Mouse (Mus musculus) ES-E14 (cell line): Measurements from ENCODE around the gene Rabepk. TPM values are rescaled to one million over a fixed set of nuclear protein-coding genes. Genes with fewer than 3 reads are reported as not detected.
A peak's percentile ranks its signal among the peaks of the same experiment; 100 is the strongest.
"Not testable (repeated sequence)": the region's sequence is repeated elsewhere in the genome, so short reads cannot be mapped to it uniquely, and the experiment has no call there.

Experiments used
- DNase-seq: peaks from one replicate; pipeline ENCODE4 v3.0.0-alpha.2; 2013; ENCODE audit warnings: low read depth, low spot score
- H3K27ac ChIP-seq: 2 replicates; pipeline ENCODE4 v1.5.1; 2012; ENCODE audit warnings: low read depth, mild to moderate bottlenecking, low read length, moderate library complexity, mixed read lengths; ENCODE audit not compliant: poor library complexity, insufficient read depth, severe bottlenecking
- H3K36me3 ChIP-seq: 2 replicates; pipeline ENCODE4 v1.6.1; 2012; ENCODE audit warnings: mild to moderate bottlenecking, low read length, moderate library complexity, mixed read lengths; ENCODE audit not compliant: control insufficient read depth, poor library complexity, insufficient read depth, severe bottlenecking
- H3K4me1 ChIP-seq, 2 experiments: fragments of 150-350 bp in 1 of 2; sonication (generic) in 1 of 2; 2 replicates each; pipeline ENCODE4 v1.6.1; 2012; ENCODE audit warnings: low read length in 2 of 2, mild to moderate bottlenecking in 1 of 2, mixed read lengths in 1 of 2; ENCODE audit not compliant: control insufficient read depth in 2 of 2, insufficient read depth in 2 of 2, poor library complexity in 1 of 2
- H3K4me3 ChIP-seq, 2 experiments: fragments of 150-350 bp in 1 of 2; sonication (generic) in 1 of 2; 2 replicates each; pipeline ENCODE4 v1.5.1; 2012; ENCODE audit warnings: low read length in 2 of 2, low read depth in 1 of 2, mild to moderate bottlenecking in 1 of 2, mixed read lengths in 1 of 2; ENCODE audit not compliant: insufficient read depth in 1 of 2, poor library complexity in 1 of 2, severe bottlenecking in 1 of 2
- H3K9ac ChIP-seq: 2 replicates; pipeline ENCODE4 v1.6.1; 2012; ENCODE audit warnings: low read depth, mild to moderate bottlenecking, low read length, mixed read lengths; ENCODE audit not compliant: poor library complexity, insufficient read depth, severe bottlenecking
- H3K9me3 ChIP-seq: fragments of 150-350 bp; sonication (generic); 2 replicates; pipeline ENCODE4 v1.6.1; 2012; ENCODE audit warnings: low read depth, mild to moderate bottlenecking, low read length; ENCODE audit not compliant: control insufficient read depth, insufficient read depth
- CHD2 ChIP-seq: IDR thresholded peaks from 2 replicates; pipeline ENCODE4 v1.6.1; 2014; ENCODE audit warnings: mild to moderate bottlenecking, low read depth, low read length, inconsistent platforms
- HCFC1 ChIP-seq: IDR thresholded peaks from 2 replicates; pipeline ENCODE4 v1.6.1; 2012; ENCODE audit warnings: low read length, inconsistent platforms, borderline replicate concordance; ENCODE audit not compliant: insufficient read depth
- MAFK ChIP-seq: IDR thresholded peaks from 2 replicates; pipeline ENCODE4 v1.6.1; 2014; ENCODE audit warnings: mild to moderate bottlenecking, low read depth, low read length, inconsistent platforms; ENCODE audit not compliant: insufficient read depth
- ZC3H11A ChIP-seq: IDR thresholded peaks from 2 replicates; pipeline ENCODE4 v1.6.1; 2012; ENCODE audit warnings: low read depth, mild to moderate bottlenecking, inconsistent platforms, low read length, borderline replicate concordance
- ZNF384 ChIP-seq: IDR thresholded peaks from 2 replicates; pipeline ENCODE4 v1.6.1; 2012; ENCODE audit warnings: low read depth, low read length, inconsistent platforms
- in situ Hi-C, 2 experiments: fragments of 600-800 bp; cut with MboI; formaldehyde crosslinking; loops; one replicate each; pipeline ENCODE4 v1.15.1; 2025; ENCODE audit warnings: low sequenced_read_pairs in 2 of 2, inconsistent platforms in 1 of 2; ENCODE audit not compliant: unreplicated experiment in 2 of 2
- total RNA-seq: library from RNA; depleted of rRNA; stranded (reverse); fragments of 300-350 nt; gene quantifications from 2 replicates; pipeline ENCODE4 v1.2.3, GENCODE M21; 2012

The Rabepk gene
- total RNA-seq, 1 experiment = 32.7 TPM

- in situ Hi-C loops = loop anchor here in 1 of 2 experiments (25.0 kb wide), 1 partner anchor 277 kb away; the partner anchor contains the start of genes AI182371 and Cntrl
These were observed 36.0 kb upstream of the Rabepk start for GRCm38 (mm10) chr2:34835669-34836068.

GRCm38 (mm10) chr2:34833624-34834023 lies 33.9 kb upstream of the Rabepk start:
- TF ChIP-seq HCFC1 = no peak
- no peak for TF ChIP-seq MAFK
- TF ChIP-seq ZNF384 = no peak
- no peak for TF ChIP-seq CHD2
- no peak for TF ChIP-seq ZC3H11A
- Histone ChIP-seq H3K36me3 (no peaks in the 10 kb centered on the region), H3K9ac (no peak overlapping the region), H3K4me1 (peaks cover 2% of the 10 kb centered on the region in 2 experiments; a peak in 2 of 4 replicates), H3K9me3 (no peaks in the 10 kb centered on the region), H3K4me3 (no peak overlapping the region), H3K27ac (no peak overlapping the region)
- in situ Hi-C loops = loop anchor here in 1 of 2 experiments (25.0 kb wide), 1 partner anchor 279 kb away; the partner anchor contains the start of genes AI182371 and Cntrl
- DNase-seq = no peak

More at GRCm38 (mm10) chr2:34835669-34836068, 36.0 kb upstream of the Rabepk start:
- peak; percentile 34 for DNase-seq
- no peak overlapping the region for H3K4me3 ChIP-seq
- H3K27ac ChIP-seq = no peak overlapping the region; the same call in 1 of the 2 replicates
- no peaks in the 10 kb centered on the region for H3K9me3 ChIP-seq
- TF ChIP-seq ZC3H11A = no peak
- no peak for TF ChIP-seq MAFK
- no peak for TF ChIP-seq ZNF384
- TF ChIP-seq HCFC1 = no peak
- TF ChIP-seq CHD2 = no peak
- H3K9ac ChIP-seq = no peak overlapping the region
- H3K4me1 ChIP-seq = peaks cover 2% of the 10 kb centered on the region in 2 experiments; a peak in 2 of 4 replicates
- H3K36me3 ChIP-seq = no peaks in the 10 kb centered on the region

- not testable (repeated sequence) for H3K9ac ChIP-seq, DNase-seq, H3K4me3 ChIP-seq, H3K4me1 ChIP-seq, H3K27ac ChIP-seq, H3K36me3 ChIP-seq, H3K9me3 ChIP-seq
- in situ Hi-C loops = loop anchor here in 1 of 2 experiments (25.0 kb wide), 1 partner anchor 279 kb away; the partner anchor contains the start of genes AI182371 and Cntrl
These were observed 33.2 kb upstream of the Rabepk start, which contains the start of gene Gm34653 for GRCm38 (mm10) chr2:34832766-34833457. Gm34653 (plus strand) TSS chr2:34833007.

- H3K36me3 ChIP-seq, H3K4me3 ChIP-seq, H3K9me3 ChIP-seq, H3K9ac ChIP-seq, DNase-seq, H3K27ac ChIP-seq, H3K4me1 ChIP-seq: not testable (repeated sequence)
- in situ Hi-C loops = loop anchor here in 1 of 2 experiments (25.0 kb wide), 1 partner anchor 282 kb away; the partner anchor contains the start of genes AI182371 and Cntrl
These were observed 30.4 kb upstream of the Rabepk start for GRCm38 (mm10) chr2:34830066-34830465.

GRCm38 (mm10) chr2:34828026-34828425 lies 28.3 kb upstream of the Rabepk start:
- no peak overlapping the region for H3K27ac ChIP-seq
- no peak overlapping the region for H3K4me3 ChIP-seq
- no peaks in the 10 kb centered on the region for H3K9me3 ChIP-seq
- in situ Hi-C loops = loop anchor here in 1 of 2 experiments (25.0 kb wide), 1 partner anchor 284 kb away; the partner anchor contains the start of genes AI182371 and Cntrl
- TF ChIP-seq CHD2 = no peak
- no peak for TF ChIP-seq MAFK
- TF ChIP-seq ZNF384 = no peak
- no peak for TF ChIP-seq HCFC1
- no peak for TF ChIP-seq ZC3H11A
- H3K36me3 ChIP-seq = no peaks in the 10 kb centered on the region
- peaks cover 3 to 5% of the 10 kb centered on the region in 2 experiments; a peak in 1 of 4 replicates for H3K4me1 ChIP-seq
- no peak for DNase-seq
- H3K9ac ChIP-seq = no peak overlapping the region
